ENCODE assay signal across 31 mouse cellular contexts in genomic region chr1:72278085-72278484, GRCm38 (mm10). TPM values are rescaled to one million over a fixed set of nuclear protein-coding genes. Genes with fewer than 3 reads are reported as not detected.
DNase-seq lines count a peak whose midpoint lies in the region; TF ChIP-seq lines count a peak whose summit lies in the region.
"Had no signal": no experiment of that assay in that cellular context is flagged by ENCODE, and none has a peak within 500 bp of the region (broad histone marks: within the 10 kb centered on the region; RNA-seq: fewer than 3 reads in every experiment).

No protein-coding gene starts in this region.

- no peak for TF ChIP-seq CTCF in cerebellum, adult 2 months (IDR thresholded peaks at IDR 0.05; ENCODE audit: borderline replicate concordance, insufficient read depth, low read depth, low read length)

- TF ChIP-seq POLR2A in cerebellum, adult 2 months (IDR thresholded peaks at IDR 0.05; ENCODE audit: borderline replicate concordance, insufficient read depth, low read length), result no peak

- no peaks in the 10 kb centered on the region; the same call in 1 of the 2 replicates for H3K4me1 ChIP-seq in cerebellum, adult 2 months (ENCODE audit: control insufficient read depth, insufficient read depth, low read length)
- no peaks in the 10 kb centered on the region for H3K4me1 ChIP-seq in hindbrain, embryonic 10.5 days (replicated peaks)
- H3K4me1 ChIP-seq: embryonic facial prominence, embryonic 10.5 days; embryonic facial prominence, embryonic 13.5 days; forebrain, embryonic 10.5 days; hindbrain, embryonic 13.5 days; intestine, embryonic 15.5 days had no signal

- H3K27me3 ChIP-seq in cerebellum, adult 2 months (ENCODE audit: control insufficient read depth, insufficient read depth, low read length), result no peaks in the 10 kb centered on the region
- H3K27me3 ChIP-seq in hindbrain, embryonic 10.5 days (ENCODE audit: insufficient read depth, poor library complexity, severe bottlenecking), result no peaks in the 10 kb centered on the region
- H3K27me3 ChIP-seq: CH12.LX; embryonic facial prominence, embryonic 13.5 days; forebrain, embryonic 13.5 days; hindbrain, embryonic 13.5 days; intestine, embryonic 15.5 days; Patski had no signal

- H3K36me3 ChIP-seq in hindbrain, embryonic 10.5 days, result peaks cover 29% of the 10 kb centered on the region

- no peak overlapping the region for H3K4me3 ChIP-seq in cerebellum, adult 2 months (replicated peaks; ENCODE audit: insufficient read depth, low read depth, low read length)
- no peak overlapping the region for H3K4me3 ChIP-seq in hindbrain, embryonic 10.5 days
- H3K4me3 ChIP-seq: embryonic facial prominence, embryonic 10.5 days; embryonic facial prominence, embryonic 13.5 days; erythroblast, embryonic 14.5 days; forebrain, embryonic 10.5 days; forebrain, embryonic 13.5 days; hindbrain, embryonic 13.5 days; intestine, embryonic 15.5 days had no signal

- no peak overlapping the region for H3K27ac ChIP-seq in cerebellum, adult 2 months (ENCODE audit: insufficient read depth, low read length)
- H3K27ac ChIP-seq in hindbrain, embryonic 10.5 days, result no peak overlapping the region
- H3K27ac ChIP-seq: embryonic facial prominence, embryonic 10.5 days; embryonic facial prominence, embryonic 13.5 days; forebrain, embryonic 10.5 days; forebrain, embryonic 13.5 days; hindbrain, embryonic 13.5 days; intestine, embryonic 15.5 days had no signal

- no peaks in the 10 kb centered on the region; the same call in 1 of the 2 replicates for H3K9me3 ChIP-seq in hindbrain, embryonic 10.5 days
- H3K9me3 ChIP-seq: embryonic facial prominence, embryonic 10.5 days; forebrain, embryonic 10.5 days; forebrain, embryonic 13.5 days; hindbrain, embryonic 13.5 days; intestine, embryonic 15.5 days had no signal

- peak; percentile 52 for DNase-seq in adrenal gland, postnatal 10 days
- DNase-seq in adrenal gland, postnatal 4 days (ENCODE audit: low spot score in 2 of 2), result no peak
- DNase-seq in cerebellum, postnatal 25 days, result peak; percentile 15 to 30
- DNase-seq in cerebellum, adult 2 months, result no peak
- DNase-seq in left cerebral cortex, adult 18-20 months (ENCODE audit: low spot score in 2 of 2), result peak; percentile 19 to 21
- no peak for DNase-seq in left cerebral cortex, adult 8-10 months (ENCODE audit: low spot score in 2 of 2)
- peak; percentile 65 for DNase-seq in brain, adult 2 months (ENCODE audit: low read depth, low spot score)
- DNase-seq in hindbrain, embryonic 10.5 days (ENCODE audit: low spot score), result no peak
- DNase-seq: B cell, adult 2 months; cerebellum, adult 11-12 months; cerebellum, adult 9-10 months; cerebellum, postnatal 36 days; embryo, embryonic 11 days; gastrocnemius, postnatal 25 days; kidney, adult 11 months; kidney, adult 8-10 months had no signal

- 48% methylated on average over 3 of the region's 3 CpGs for WGBS in cerebellum, adult 2 months
- WGBS in hindbrain, embryonic 10.5 days, result 88% methylated on average over 3 of the region's 3 CpGs

RNA-seq across cellular contexts. Expression of gene Pecr, which starts 6.0 kb away (rescaled TPM):
- total RNA-seq in adrenal gland, postnatal 10 days (2021), result 10 to 100 TPM; 43.4 to 47.0 TPM
- 10 to 100 TPM; 37.0 to 38.7 TPM for total RNA-seq in adrenal gland, postnatal 4 days (2021)
- polyA plus RNA-seq in cerebellum, adult 2 months (2012; rRNA removed), result 6.2 and 6.8 TPM in 2 replicates
- 1 to 10 TPM; 5.1 to 6.4 TPM for total RNA-seq in left cerebral cortex, adult 18-20 months (2021)
- 1 to 10 TPM; 6.0 to 9.5 (median 6.2) TPM for total RNA-seq in left cerebral cortex, adult 8-10 months (2022)
- polyA plus RNA-seq in hindbrain, embryonic 10.5 days (2016; fragmentation: Nextera tagmentation; extraction: Ambion mirVana), result 21.2 and 22.8 TPM in 2 replicates

RNA-seq across cellular contexts. Expression of gene Tmem169, which starts 6.1 kb away (rescaled TPM):
- total RNA-seq in adrenal gland, postnatal 10 days (2021), result 1 to 10 TPM; 2.8 to 4.1 TPM
- total RNA-seq in adrenal gland, postnatal 4 days (2021), result 1 to 10 TPM; 2.5 to 6.1 TPM
- polyA plus RNA-seq in cerebellum, adult 2 months (2012; rRNA removed), result 16.4 and 18.3 TPM in 2 replicates
- 10 to 100 TPM; 13.7 to 14.1 TPM for total RNA-seq in left cerebral cortex, adult 18-20 months (2021)
- total RNA-seq in left cerebral cortex, adult 8-10 months (2022), result 10 to 100 TPM; 13.4 to 16.3 (median 14.8) TPM
- polyA plus RNA-seq in hindbrain, embryonic 10.5 days (2016; fragmentation: Nextera tagmentation; extraction: Ambion mirVana), result 9.3 and 17.4 TPM in 2 replicates
- total RNA-seq: gastrocnemius, adult 8-10 months; gastrocnemius, postnatal 25 days; heart, adult 8-10 months; heart, postnatal 25 days; hematopoietic stem cell, adult 5-6 weeks had no signal
- polyA plus RNA-seq: erythroblast, embryonic 14.5 days; G1E; heart, postnatal 0 days had no signal

RNA-seq across cellular contexts. Expression of gene Xrcc5, which starts 29.1 kb away (rescaled TPM):
- 10 to 100 TPM; 13.0 to 15.8 TPM for total RNA-seq in adrenal gland, postnatal 10 days (2021)
- total RNA-seq in adrenal gland, postnatal 4 days (2021), result 10 to 100 TPM; 21.8 to 22.8 TPM
- polyA plus RNA-seq in cerebellum, adult 2 months (2012; rRNA removed), result 13.3 TPM in 2 replicates
- total RNA-seq in left cerebral cortex, adult 18-20 months (2021), result 10 to 100 TPM; 18.5 to 22.2 TPM
- total RNA-seq in left cerebral cortex, adult 8-10 months (2022), result 10 to 100 TPM; 19.3 to 22.2 (median 19.4) TPM
- polyA plus RNA-seq in hindbrain, embryonic 10.5 days (2016; fragmentation: Nextera tagmentation; extraction: Ambion mirVana), result 48.1 and 50.2 TPM in 2 replicates

Comparison
In these comparisons a context has a peak if more than half of its experiments do, and no peak if none do; other contexts are left out.
1. DNase-seq: peak in adrenal gland, postnatal 10 days (single experiment), cerebellum, postnatal 25 days (2 of 2), left cerebral cortex, adult 18-20 months (2 of 2) and brain, adult 2 months (single experiment); none in adrenal gland, postnatal 4 days (0 of 2), cerebellum, adult 2 months (0 of 2), left cerebral cortex, adult 8-10 months (0 of 2) and hindbrain, embryonic 10.5 days (single experiment).